Mouse (Mus musculus) MN1 (cell line): ENCODE data around the gene Slc29a1.

Experiments
- DNase-seq: peaks from one replicate; pipeline ENCODE4 v3.0.0-alpha.2; 2016; ENCODE audit warnings: low spot score

The Slc29a1 gene

DNA sequence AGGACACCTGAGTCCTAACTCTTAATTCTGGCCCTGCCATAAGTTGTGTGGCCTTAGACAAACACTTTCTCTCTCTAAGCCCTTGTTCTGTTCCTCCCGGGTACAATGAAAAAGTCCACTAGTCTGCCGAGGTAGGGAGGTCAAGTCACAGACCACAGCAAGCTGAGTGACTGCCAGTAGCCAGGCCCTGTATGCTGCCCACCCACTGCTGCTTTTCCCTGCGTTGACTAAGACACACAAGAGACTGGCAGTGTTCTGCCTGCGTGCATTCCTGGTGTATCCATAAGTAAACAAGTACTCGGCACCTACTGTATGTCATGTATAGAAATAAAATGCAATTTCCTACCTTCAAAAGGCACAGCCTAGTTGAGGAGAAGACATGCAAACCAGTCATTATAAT is 49.2 kb downstream of the Slc29a1 start:
- DNase-seq, result no peak

DNA sequence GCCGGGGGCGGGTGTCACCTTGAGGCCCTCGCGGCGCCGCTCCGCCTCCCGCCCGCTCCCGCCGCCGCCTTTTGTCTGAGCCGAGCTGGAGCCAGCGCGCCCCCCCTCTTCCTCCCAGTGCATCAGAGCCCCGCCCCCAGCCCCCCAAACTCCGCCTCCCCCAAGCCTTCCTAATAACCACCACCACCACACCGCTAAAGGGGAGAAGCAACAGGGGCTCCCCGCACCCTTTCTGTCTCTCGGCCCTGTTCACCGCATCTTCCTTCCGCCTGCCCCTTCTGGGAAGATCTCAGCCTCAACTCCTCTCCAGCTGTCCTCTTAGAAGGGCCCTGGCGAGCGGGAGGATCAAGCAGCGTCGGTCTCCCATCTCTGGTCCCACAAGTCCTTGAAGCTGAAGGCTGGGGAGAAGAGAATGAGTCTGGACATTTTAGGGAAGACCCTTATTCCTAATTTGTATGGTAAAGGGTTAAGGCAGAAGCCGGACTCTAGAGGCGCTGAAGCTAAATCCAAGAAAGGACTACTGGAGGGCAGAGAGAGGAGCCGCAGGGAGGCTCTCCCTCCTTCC is 49.7 kb downstream of the Slc29a1 start, which contains the start of gene Tmem151b:
TSS of gene Tmem151b (minus strand) at position 61 of the 565 bp plus-strand sequence.
- peak; percentile 65 for DNase-seq

- DNase-seq, result peak; percentile 69
These were observed 50.6 kb downstream of the Slc29a1 start for GRCm38 (mm10) chr17:45548541-45549512.

- no peak for DNase-seq
These were observed 51.8 kb downstream of the Slc29a1 start for GRCm38 (mm10) chr17:45547461-45548190.

DNA sequence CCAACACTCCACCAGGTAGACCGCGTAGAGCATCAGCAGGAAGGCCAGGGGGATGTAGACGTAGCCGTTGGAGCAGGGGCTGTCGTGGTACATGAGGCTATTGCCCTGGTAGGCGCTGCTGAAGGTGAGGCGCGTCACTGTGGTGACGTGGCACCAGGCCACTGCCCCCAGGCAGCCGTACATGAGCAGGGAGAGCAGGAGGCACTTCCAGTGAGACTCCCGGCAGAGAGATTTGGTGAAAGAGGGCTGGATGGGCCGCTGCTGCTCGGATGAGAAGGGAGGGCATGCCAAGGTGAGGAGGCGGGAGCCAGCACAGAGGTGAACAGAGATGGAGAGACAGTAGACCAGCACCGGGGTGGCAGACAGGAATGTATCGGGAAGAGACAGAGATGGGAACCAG is 52.5 kb downstream of the Slc29a1 start:
- no peak for DNase-seq

DNA sequence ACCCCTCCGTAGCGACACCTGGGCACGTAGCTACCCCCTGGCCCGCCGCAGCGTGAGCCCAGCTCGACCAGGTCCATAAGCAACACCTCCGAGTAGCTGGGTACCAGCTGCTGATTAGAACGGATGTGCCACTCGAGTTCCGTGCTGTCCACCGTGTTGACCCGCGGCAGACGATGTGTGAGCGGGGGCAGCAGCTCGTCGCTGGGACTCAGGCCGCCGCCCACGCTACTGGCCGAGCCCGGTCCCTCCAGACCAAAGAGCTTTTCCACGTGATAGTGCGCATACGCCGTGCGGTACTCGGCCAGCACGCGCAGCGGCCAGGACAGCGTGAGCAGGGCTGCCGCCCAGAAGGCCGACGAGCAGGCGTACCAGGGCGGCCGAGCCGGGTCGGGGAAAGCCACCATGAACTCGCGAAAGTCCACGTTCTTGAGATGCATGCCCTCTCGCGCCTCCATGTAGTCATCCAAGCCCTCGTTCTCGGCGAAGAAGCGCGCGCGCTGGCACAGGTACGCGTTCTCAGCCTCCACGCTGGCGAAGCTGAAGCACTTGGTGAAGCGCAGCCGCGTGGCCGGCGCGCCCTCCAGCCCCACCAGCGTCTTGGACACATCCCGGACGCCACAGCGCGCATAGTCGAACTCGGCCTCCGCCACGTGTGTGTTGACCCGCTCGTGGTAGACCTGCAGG is 54.0 kb downstream of the Slc29a1 start:
- DNase-seq, result no peak

DNA sequence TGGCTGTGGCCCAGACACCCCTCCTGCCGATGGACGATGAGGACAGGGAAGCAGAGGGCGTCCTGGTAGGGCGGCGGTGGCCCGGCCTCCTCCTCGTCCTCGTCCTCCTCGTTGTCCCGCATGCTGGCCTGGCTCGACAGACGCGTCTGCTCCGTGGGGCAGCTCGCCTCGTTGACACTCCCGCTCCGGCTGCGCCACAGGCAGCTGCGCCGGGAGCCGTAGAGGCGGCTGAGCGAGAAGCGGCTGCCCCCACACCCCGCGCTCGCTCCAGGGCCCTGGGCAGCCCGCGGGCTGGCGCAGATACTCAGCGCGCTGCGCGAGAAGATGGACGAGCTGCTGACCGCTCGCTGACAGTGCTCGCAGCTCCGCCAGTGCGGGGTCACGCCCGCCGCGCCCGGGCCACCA is 54.5 kb downstream of the Slc29a1 start:
- no peak for DNase-seq

DNA sequence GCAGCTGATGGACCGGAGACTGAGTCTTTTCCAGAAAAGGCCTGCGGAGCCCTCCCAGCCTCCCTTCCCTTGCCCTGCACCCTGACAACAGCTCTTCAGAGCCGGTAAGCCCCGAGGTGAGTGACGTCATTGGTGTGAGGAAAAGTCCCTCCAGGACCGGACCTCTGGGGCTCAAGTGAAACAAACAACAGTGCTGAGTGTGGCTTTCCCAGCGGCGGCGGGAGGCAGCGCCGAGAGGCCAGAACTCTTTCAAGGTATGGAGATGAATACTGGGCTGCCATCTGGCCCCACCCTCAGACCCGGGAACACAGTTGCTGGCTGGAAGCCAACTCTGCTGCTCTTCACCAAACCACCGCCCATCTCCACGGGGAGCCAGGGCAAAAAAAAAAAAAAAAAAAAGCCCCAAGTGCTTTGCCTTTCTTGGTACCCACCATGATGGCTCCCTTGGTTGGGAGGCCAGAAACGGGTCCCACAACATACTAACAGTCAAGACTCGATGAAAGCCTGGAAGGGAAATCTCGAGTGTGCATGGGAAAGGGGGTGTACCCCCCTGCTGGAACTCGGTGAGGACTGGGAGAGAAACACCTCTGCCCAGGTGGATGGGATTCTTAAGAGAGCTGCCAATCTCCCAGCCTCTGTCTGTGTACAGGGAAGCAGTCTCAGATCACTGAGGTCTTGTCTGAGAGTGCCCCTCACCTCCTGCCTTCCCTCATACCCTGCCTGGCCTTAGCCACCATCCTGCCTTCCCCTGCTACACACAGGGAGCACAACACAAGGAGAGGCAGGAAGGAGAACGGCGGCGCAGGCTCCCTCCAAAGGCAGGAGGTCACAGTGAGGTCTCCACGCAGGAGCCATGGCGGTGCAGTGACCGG is 55.2 kb downstream of the Slc29a1 start:
- DNase-seq, result peak; percentile 68

DNA sequence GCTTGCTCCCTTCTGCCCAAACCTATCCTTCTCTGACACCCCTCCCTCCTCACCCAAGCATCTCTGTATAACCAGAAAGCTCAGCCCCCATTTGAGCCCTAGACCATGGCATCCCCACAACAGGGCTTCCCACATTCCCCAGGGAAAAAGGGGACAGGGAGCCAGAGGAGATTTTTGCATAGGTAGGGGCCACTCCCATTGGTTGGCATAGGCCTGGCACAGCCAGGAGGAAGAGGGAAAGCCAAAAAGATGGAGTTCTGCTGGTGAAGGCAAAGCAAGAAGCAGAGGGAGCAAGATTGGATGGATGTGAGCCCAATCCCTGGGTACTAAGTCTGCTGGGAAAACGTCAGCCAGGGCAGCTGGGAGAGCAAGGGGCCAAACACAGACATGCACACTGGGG is 56.3 kb downstream of the Slc29a1 start:
- DNase-seq, result no peak

GRCm38 (mm10) chr17:45542705-45543104 is 56.7 kb downstream of the Slc29a1 start:
- no peak for DNase-seq

DNA sequence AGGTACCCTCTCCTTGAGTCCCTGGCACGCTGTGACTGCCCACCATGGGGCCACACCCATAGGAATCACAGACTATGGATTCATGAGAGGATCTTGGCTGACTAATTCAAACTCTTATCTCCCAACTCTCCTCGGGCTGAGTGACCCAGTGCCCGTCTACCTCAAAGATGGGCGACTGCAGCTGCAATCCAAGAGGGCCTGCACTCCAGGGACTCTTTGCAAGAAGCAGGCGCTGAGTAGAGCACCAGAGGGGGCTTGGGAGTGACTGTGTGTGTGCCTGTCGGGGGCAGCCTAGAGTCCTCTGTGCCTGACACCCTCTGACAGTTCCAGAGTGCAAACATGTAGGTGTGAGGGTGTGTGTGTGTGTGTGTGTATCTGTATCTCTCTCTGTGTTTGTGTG is 57.3 kb downstream of the Slc29a1 start:
- DNase-seq, result no peak

- DNase-seq, result no peak
These were observed 59.7 kb downstream of the Slc29a1 start for GRCm38 (mm10) chr17:45539664-45540063.

DNA sequence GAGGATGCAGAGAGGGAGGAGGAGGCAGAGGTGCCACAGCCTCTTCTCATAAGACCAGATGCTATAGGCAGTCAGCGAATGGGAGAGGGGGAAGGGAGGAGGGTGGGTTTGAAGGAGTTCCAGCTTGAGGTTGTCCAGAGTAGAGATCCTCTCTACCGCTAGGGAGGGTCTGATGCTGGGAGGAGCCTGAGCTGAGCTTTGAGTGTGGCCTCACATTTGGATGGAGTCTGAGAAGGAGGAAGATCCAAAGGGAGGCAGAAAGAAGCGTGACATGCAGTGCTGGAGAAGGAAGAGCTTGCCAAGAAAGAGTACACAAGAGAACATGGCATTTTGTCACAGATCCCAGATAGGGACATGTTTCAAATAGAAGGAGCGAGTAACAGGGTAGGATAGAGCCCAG is 61.0 kb downstream of the Slc29a1 start:
- DNase-seq, result no peak

- no peak for DNase-seq
These were observed 63.1 kb downstream of the Slc29a1 start for GRCm38 (mm10) chr17:45536264-45536663.
